Mouse (Mus musculus) B cell, adult 2 months (primary cell): ENCODE measurements around the gene Xpa.
A peak's percentile ranks its signal among the peaks of the same experiment; 100 is the strongest.

Experiments
- DNase-seq, 2 experiments: peaks; one replicate each; pipeline ENCODE4 v3.0.0; 2022

The Xpa gene

GRCm38 (mm10) chr4:46195781-46196487 is at the start of gene Xpa:
Gene Xpa (minus strand): TSS chr4:46196311.
- DNase-seq = peak; percentile 90 to 91

- DNase-seq = no peak
Observed at GRCm38 (mm10) chr4:46235871-46236270, 39.8 kb upstream of the Xpa start.

DNA sequence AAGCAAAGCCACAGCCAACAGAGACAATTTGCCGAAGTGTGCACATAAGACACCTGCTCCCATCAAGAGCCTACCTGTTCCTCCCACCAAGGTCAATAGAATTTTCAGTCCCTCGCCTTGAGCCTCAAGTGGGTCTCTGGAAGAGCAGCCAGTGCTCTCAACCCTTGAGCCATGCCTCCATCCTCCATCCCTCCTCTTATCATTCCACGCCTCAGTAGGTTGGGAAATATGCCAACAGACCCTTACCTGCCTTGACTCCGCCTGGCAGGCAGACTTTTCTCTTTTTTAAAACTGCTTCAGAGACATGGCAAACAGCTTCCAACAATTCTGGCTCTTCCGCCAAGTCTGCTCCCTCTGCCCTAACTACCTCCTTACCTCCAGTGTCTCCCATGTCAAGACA is 38.6 kb upstream of the Xpa start:
- DNase-seq = no peak

- DNase-seq = no peak
Observed at GRCm38 (mm10) chr4:46226972-46227535, 30.9 kb upstream of the Xpa start.

DNA sequence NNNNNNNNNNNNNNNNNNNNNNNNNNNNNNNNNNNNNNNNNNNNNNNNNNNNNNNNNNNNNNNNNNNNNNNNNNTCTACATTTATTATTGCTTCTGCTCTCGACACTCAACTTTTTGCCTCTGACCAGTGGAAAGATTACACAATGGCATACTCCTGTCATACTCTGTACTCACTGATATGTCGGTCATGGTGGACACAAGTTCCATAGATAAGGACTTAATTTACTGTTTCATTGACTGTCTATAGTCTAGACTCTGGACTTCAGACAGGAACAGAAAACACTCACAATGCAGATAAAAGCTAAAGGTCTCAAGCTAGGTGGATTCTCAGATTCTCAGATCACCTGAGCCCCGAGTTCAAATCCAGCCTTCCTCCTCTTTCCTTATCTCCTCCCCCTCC is 25.0 kb upstream of the Xpa start:
- DNase-seq = no peak

DNA sequence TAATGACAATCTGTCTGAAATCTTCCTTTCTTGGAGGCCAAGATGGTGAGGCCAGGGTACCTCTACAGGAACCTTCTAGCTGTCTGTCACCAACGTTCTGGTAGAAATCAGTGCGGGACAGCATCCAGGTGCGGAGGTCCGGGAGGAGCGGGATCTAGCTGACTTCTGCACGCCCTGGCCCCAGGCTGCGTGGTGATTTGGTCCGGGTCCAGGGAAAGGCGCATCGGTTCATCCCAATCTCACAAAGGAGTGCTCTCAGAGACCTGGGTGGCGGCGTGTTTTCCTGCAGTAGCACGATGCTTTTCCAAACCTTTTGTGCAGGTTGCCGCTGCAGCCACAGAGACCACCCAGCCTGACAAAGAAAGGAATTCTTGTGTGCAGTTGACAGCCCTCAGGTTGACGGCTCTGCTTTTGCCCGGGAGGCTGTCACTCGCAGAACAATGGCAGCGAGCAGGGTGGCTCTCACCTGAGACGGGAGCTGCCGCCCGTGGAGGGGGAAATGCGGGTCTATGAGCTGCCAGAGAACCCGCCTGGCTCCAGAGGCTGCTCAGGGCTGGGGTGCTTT is 6.5 kb upstream of the Xpa start:
- DNase-seq = no peak

GRCm38 (mm10) chr4:46201834-46202561 is 5.9 kb upstream of the Xpa start:
- peak; percentile 80 to 83 for DNase-seq

GRCm38 (mm10) chr4:46198064-46198463 is 2.0 kb upstream of the Xpa start:
- DNase-seq = no peak

DNA sequence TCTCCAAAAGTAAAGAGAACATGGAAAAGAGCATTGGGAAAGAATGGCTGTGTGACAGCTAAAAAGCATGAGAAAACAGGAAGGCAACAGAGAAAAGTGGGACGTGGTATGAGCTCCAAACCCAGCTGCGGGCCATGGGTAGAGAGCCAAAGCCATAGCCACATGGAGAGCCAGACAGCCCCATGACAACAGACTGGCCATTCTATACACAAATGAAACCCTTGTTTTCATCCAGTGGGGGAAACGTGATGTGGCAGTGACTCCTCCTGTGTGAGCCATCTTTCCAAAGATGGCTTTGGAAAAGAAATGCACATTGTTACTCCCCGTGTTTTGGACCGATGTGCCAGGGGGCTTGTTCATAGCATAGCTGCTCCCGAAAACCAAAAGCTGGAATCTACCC is 402 bp upstream of the Xpa start:
- no peak for DNase-seq

GRCm38 (mm10) chr4:46192011-46192410 is 4.1 kb downstream of the Xpa start:
- peak in 1 of 2 experiments; percentile 42 for DNase-seq

GRCm38 (mm10) chr4:46186466-46186865 is 9.6 kb downstream of the Xpa start:
- no peak for DNase-seq

DNA sequence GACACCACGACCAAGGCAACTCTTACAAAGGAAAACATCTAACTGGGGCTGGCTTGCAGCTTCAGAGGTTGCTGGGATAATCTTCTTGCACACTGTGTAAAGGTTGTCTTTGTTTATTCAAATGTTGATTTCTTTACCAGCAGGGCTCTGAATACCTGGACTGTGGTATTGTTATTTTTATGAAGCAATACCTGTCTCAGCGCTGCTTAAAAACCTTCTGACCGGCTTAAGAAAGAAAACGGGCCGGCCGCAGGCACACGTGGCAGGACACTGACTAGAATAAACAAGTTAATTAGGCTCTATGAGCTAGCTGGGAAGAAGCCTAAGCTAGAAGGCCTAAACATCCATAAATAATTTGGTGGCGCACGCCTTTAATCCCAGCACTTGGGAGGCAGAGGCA is 10.2 kb downstream of the Xpa start:
- DNase-seq = no peak

DNA sequence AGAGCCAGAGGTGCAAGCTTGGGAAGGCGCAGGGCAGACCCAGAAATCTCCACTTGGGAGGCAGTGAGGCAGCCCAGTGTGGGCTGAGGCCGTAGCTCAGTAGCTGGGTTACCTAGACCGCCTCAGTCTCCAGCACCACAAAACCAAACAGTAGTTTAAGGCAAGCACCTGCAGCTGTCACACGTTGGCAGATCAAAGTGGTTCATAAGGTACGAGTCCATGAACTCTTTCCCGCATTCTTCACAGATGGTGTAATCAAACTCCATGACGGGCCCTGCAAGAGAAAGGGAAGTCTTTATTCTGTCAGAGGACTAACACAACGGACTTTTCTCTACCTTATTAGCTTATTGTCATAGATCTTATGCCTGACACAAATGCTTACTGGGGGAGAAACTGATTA is 10.7 kb downstream of the Xpa start:
- DNase-seq = no peak

GRCm38 (mm10) chr4:46182181-46182580 is 13.9 kb downstream of the Xpa start:
- no peak for DNase-seq

DNA sequence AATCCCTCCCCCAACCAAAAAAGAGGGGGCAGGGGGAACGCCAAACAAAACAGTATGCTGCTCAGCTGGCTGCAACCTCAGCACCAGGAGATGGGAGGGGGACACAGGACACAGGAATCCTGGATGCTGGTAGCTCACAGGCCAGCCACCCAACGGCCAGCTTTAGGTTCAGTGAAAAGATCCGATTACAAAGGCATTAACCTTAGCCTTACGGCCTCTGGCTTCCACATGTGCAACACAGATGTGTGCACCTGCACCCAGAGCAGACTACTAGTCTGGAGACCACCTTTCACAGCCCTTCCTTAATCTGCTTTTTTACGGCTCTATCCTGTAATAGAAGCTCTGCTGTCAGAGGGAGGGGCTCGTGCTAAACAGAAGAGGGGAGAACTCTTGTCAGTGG is 14.9 kb downstream of the Xpa start:
- DNase-seq = no peak

DNA sequence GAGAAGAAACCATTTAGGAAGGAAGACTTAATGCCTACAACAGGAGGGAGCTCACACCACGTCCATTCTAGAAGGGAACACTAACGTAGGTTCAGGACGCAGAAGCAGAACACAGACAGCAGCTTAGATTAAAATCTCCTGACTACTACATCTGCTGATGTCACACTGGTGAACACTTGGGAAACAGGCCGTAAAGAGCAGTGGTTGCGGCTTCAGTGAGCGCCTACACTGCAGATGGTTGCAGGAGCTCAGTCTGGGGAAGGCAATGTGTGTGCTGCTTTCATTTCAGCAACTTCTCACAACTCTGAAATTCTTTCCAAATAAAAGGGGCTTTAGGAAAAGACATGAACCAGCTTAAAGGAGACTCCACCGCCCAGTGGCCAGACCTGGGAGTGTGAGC is 18.6 kb downstream of the Xpa start:
- DNase-seq = no peak

- no peak for DNase-seq
Observed at GRCm38 (mm10) chr4:46177018-46177417, 19.1 kb downstream of the Xpa start.

- DNase-seq = no peak
Observed at GRCm38 (mm10) chr4:46176313-46176712, 19.8 kb downstream of the Xpa start.

DNA sequence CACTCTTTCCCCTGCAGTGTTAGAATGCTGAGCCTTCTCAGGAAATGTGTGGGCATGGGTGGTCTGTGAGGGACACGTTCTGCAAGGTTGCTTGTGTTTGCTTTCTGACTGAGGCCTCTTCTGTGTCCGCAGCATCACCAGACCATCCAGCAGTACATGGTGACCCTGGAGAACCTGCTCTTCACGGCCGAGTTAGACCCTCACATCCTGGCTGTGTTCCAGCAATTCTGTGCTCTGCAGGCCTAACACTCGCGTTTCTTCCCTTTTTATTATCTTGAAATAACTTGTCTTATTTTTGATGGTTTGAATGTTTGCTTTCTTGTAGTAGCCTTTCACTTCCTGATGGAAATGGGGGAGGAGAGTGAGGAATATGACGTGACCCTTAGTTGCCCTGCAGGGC is 24.4 kb downstream of the Xpa start:
- DNase-seq = no peak

- no peak for DNase-seq
Observed at GRCm38 (mm10) chr4:46165831-46166230, 30.3 kb downstream of the Xpa start.

DNA sequence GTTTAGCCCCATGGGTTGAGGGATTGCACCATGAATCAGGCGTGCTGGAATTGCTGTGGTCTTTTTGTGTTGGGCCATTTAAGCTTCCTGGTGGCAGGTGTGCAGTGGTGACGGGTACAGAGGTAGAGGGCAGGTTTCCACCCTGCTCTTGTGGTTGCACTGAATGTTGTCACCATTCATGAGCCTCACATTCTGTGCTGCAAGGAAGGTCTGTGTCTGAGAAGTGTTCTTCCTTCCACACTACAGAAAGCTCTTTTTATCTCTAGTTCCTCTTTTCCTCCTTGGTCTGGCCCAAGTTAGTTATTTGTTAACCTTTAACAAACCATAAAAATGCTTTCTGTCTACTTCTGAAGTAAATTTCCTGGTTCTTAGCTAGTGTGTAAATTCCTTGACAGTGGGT is 32.1 kb downstream of the Xpa start:
- no peak for DNase-seq

DNA sequence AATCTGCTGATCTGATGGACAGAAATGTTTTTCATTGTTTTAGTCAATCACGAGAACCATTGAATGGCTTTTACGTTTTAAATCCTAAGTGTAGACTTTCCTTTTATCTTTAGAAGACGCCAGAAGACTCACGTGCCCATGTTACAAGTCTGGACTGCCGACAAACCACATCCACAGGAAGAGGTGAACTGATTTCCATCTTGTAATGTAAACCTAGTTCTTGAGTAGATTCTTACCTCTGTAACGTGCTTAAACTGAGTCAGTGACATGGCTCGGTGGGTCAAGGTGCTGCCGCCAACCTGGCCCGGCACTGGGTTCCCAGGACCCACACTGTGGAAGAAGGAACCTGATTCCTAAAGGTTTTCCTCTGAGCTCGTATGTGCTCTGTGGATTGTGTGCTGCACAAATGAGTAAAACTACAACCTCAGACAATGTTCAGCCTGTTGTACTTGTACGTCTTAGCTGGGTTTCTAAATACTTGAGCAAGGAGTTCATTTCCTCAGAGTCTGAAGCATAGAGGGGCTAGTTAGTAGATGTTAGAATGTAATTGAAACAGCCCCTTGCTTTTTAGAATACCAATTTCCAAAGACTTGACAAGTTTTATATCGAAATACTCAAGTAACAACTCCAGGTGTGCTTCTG is 44.1 kb downstream of the Xpa start:
- no peak for DNase-seq

- no peak for DNase-seq
Observed at GRCm38 (mm10) chr4:46146881-46147280, 49.2 kb downstream of the Xpa start.
